In the genomic region with DNA sequence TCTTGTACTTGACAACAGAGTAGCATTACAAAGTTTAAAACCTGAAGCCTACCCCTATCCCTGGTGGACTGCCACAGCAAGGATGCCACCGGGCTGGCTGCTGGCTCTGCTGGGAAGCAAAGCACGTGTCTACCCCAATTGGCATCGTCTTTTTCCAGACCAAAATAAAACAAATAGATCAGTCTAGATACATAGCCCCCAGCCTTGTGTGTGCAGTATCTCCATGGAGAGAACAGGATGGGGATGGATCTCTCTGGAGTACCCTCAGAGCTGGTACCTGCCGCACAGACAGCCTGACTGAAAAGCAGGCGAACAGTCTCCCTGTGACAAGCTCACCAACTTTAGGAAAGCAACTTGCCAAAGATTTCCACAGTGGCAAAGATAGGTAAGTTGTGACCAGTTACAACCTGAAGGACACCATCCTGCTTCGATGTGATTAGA, we compare ENCODE assay signal across 8 mouse cellular contexts. TPM values are rescaled to one million over a fixed set of nuclear protein-coding genes. Genes with fewer than 3 reads are reported as not detected.
DNase-seq lines count a peak whose midpoint lies in the region; ATAC-seq and TF ChIP-seq lines count a peak whose summit lies in the region.

No protein-coding gene starts in this region.

- TF ChIP-seq POLR2A in testis, adult 2 months (IDR thresholded peaks at IDR 0.05; ENCODE audit: control insufficient read depth, low read depth, low read length), result no peak

- H3K4me3 ChIP-seq in testis, adult 2 months (ENCODE audit: control insufficient read depth, low read depth, low read length), result no peak overlapping the region
- H3K4me3 ChIP-seq in liver, postnatal 0 days (ENCODE audit: low read depth, low read length), result no peak overlapping the region

- intact Hi-C loops in left cerebral cortex, postnatal 14 days (cut with DNase I), result loop anchor here (5.0 kb wide), 2 partner anchors 83 to 178 kb away; a partner anchor contains a TSS

- TF ChIP-seq CTCF in testis, adult 2 months (IDR thresholded peaks at IDR 0.05; ENCODE audit: control insufficient read depth, insufficient read depth, insufficient replicate concordance, low read depth, low read length), result no peak
- TF ChIP-seq CTCF in liver, postnatal 0 days (IDR thresholded peaks at IDR 0.05; ENCODE audit: low read depth), result no peak

- peak overlapping the region; percentile 66 for H3K27ac ChIP-seq in testis, adult 2 months (ENCODE audit: control insufficient read depth, insufficient read depth, low read depth, low read length)
- no peak overlapping the region for H3K27ac ChIP-seq in liver, postnatal 0 days (ENCODE audit: low read depth)

- no peaks in the 10 kb centered on the region for H3K9me3 ChIP-seq in liver, postnatal 0 days (ENCODE audit: low read length)

- DNase-seq in heart, adult 18-20 months, result peak; percentile 21 to 59
- DNase-seq in heart, adult 8-10 months (ENCODE audit: low spot score), result no peak
- no peak for DNase-seq in testis, postnatal 10 days (ENCODE audit: low spot score)
- DNase-seq in liver, postnatal 0 days, result no peak
- DNase-seq in spleen, postnatal 10 days (ENCODE audit: low spot score in 2 of 2), result no peak
- DNase-seq in left cerebral cortex, postnatal 14 days (ENCODE audit: low spot score in 2 of 2), result no peak
- DNase-seq in right cerebral cortex, postnatal 36 days (ENCODE audit: low spot score in 2 of 2), result no peak

- ATAC-seq in liver, postnatal 0 days, result no peak

- H3K36me3 ChIP-seq in testis, adult 2 months (ENCODE audit: control insufficient read depth, insufficient read depth, low read length), result no peaks in the 10 kb centered on the region
- peaks cover 10% of the 10 kb centered on the region; the same call in 1 of the 2 replicates for H3K36me3 ChIP-seq in liver, postnatal 0 days (replicated peaks; ENCODE audit: insufficient read depth, low read length)

- peaks cover 2% of the 10 kb centered on the region for H3K4me1 ChIP-seq in testis, adult 2 months (ENCODE audit: control insufficient read depth, insufficient read depth, low read length)
- H3K4me1 ChIP-seq in liver, postnatal 0 days (ENCODE audit: insufficient read depth), result peaks cover 18% of the 10 kb centered on the region

- H3K4me2 ChIP-seq in liver, postnatal 0 days (ENCODE audit: low read depth, low read length), result peak overlapping the region; percentile 56

- no peak for TF ChIP-seq EP300 in liver, postnatal 0 days (IDR thresholded peaks at IDR 0.05; ENCODE audit: low read depth)

- peaks cover 2% of the 10 kb centered on the region; the same call in 1 of the 2 replicates for H3K27me3 ChIP-seq in testis, adult 2 months (ENCODE audit: control insufficient read depth, insufficient read depth, low read length)
- 0 out of 2 replicates have a peak, but pooled peaks cover 6% of the 10 kb centered on the region for H3K27me3 ChIP-seq in liver, postnatal 0 days (ENCODE audit: insufficient read depth, low read length)

- 62% methylated on average over 6 of the region's 6 CpGs for whole genome bisulfite sequencing in liver, postnatal 0 days (ENCODE audit: insufficient replicate concordance)

- no peak overlapping the region for H3K9ac ChIP-seq in liver, postnatal 0 days (replicated peaks)

RNA-seq across cellular contexts. Expression of a gene that starts 11.9 kb away (rescaled TPM):
- total RNA-seq in heart, adult 18-20 months (2021), result 10 to 100 TPM; 34.4 to 44.2 TPM
- total RNA-seq in heart, adult 8-10 months (2022), result 10 to 100 TPM; 41.1 to 54.9 (median 50.8) TPM
- polyA plus RNA-seq in testis, adult 2 months (2012; rRNA removed), result 3.2 and 4.2 TPM in 2 replicates
- polyA plus RNA-seq in liver, postnatal 0 days (2015; fragmentation: Nextera tagmentation; extraction: Ambion mirVana), result 8.1 and 8.8 TPM in 2 replicates
- 100 to 1,000 TPM; 199 to 209 TPM for total RNA-seq in left cerebral cortex, postnatal 14 days (2021)

Comparison
In these comparisons a context has a peak if more than half of its experiments do, and no peak if none do; other contexts are left out.
1. DNase-seq: peak in heart, adult 18-20 months (2 of 2); none in heart, adult 8-10 months (single experiment), testis, postnatal 10 days (single experiment), liver, postnatal 0 days (single experiment), spleen, postnatal 10 days (0 of 2), left cerebral cortex, postnatal 14 days (0 of 2) and right cerebral cortex, postnatal 36 days (0 of 2).